Mouse (Mus musculus) CD8-positive naive resting alpha-beta T cell, adult 2 months (primary cell): Measurements from ENCODE around the gene Taok2.
A peak's percentile ranks its signal among the peaks of the same experiment; 100 is the strongest.

ENCODE experiments used
- DNase-seq, 2 experiments: peaks; one replicate each; pipeline ENCODE4 v3.0.0; 2022; ENCODE audit warnings: low read depth in 2 of 2, low spot score in 2 of 2

The Taok2 gene

DNA sequence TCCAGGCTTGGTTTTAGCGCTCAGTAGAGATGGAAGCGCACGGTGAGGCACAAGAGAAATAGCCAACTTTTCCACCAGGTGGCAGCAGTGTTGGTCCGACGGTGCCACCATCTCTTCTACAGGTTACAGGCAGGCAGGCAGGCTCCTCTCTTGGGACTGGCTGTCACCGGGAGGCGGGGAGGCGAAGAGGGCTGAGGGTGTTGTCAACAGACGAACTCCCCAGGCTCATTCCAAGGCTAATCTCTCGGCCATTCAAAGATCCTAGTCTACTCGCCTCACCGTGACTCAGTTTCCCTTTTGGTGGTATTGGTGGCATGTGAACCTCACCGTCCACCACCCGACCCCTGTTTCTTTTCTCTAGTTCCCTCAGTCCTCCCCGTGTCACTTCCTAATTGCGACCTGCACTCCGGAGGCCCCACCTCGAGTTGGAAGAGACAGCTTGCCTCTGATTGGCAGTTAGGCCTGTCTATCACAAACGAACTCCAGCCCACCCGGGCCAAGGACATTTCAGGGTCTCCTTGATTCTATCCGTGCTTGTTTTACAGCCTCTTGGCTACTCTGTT is 52.4 kb downstream of the Taok2 start:
- peak; percentile 73 to 83 for DNase-seq

DNA sequence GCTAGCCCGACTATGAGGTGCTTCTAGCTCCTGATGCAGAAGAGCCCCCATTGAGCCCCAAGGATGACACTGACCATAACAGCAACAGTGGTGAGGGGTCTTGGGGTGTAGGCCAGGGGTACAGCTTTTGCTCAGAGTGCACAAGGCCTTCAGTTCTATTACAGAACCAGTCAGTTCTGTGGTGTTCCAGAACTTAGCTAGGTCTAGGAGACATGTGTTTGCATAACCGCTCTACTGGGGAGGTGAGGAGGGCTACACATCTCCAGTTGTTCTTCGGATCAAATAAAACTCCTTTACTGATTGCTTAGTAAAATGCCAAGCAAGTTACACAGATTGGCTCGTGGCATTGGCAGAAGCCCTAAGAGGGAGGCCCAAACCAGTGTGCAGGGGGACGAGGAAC is 53.0 kb downstream of the Taok2 start, which contains the start of gene 4930451I11Rik:
Gene 4930451I11Rik (minus strand): TSS at position 101 of the 400 bp plus-strand sequence.
- no peak for DNase-seq

DNA sequence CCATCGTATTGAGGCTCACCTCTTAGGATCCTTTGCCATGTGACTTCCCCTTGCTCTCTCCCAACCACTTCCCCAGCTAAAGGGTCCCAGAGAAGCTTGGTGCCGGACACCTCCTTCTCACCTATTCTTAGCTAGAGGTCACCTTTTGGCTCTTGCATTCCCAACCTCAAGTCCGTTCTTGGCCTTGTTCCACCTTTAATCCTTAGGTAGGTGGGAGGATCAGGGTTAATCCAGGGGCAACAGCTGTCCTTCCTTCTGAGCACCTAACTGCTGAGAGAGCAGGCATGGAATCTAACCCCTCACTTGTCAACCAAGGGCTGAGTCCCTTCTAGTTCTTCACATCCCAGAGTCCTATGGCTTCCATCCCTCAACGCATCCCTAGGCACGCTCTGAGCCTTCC is 58.6 kb downstream of the Taok2 start:
- no peak for DNase-seq

DNA sequence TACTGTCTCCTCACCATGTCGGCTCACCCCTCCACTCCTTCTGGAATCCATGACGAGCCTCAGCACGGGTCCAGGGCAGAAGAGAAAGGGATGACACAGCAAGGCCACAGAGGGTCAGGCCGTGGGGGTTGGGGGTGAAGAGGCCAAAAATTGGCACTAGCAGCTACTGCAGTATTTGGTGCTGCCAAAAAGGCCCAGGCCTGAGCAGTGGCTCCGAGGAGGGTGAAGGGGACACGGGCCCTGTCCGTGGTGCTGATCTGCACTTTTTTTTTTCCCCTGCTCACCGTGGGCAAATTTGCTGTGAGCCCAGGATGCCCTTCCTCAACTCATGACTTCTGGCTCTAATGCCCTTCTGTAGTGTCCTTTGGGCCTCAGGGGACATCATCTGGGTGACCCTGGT is 59.1 kb downstream of the Taok2 start:
- DNase-seq: no peak

DNA sequence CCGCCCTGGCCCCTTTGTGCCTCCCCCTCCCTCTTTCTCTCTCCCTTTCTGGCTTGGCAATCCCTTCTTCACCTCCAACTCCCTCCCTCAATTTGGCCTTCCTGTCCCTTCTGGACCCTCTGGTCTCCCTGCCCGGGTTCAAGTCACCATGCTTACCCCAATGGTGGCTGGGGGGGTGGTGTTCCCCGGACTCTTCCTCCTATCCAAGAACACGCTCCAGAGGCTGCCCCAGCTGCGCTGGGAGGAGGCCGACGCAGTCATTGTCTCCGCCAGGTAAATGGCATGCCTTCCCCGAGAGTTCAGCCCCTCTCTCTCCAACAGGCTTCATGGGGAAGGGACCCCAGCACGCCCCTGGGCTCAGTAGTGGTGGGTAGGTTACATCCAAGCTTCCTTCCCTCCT is 60.6 kb downstream of the Taok2 start:
- no peak for DNase-seq

DNA sequence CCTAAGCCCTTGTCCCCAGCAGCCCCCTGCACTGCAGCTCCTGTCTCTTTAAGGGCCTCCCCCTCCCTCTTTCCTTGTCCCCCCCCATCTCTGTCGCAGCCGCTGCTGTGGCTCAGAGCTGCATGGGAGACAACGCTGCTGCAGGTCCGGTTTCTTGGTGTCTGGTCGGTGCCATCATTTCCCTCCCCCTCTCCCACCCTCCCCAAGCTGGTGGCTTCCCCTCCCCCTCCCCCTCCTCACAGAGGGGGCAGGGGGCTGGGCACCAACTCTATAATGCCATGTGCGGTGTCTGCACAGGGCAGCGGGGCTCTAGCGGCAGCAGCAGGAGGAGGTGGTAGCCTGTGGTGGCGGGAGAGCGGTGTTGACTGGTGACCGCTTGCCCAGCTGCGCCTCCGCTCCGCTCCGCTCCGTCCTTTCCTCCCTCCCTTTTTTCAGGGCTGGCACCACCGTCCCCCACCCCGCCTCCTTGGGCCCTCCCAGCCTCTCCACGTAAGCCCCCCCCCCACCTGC is 61.2 kb downstream of the Taok2 start:
- DNase-seq: no peak

DNA sequence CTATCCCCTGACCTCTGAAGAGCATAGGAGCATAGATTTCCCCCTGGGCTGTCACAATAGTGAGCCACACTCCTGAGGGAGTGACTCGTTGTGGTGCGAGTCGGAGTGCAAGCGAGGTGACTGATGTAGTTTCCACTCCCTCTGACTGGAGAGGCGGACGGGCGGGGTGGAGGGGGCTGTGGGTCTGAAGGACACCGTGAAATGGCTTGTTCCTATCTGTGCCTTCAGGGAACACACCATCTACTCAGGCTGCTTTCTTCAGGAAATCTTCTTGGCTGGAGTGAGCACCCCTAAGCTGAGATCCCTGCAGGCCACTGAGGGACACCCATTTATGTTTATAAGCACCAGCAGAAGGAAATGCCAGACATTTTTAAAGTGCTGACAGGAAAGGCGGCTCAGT is 61.8 kb downstream of the Taok2 start:
- DNase-seq: no peak

DNA sequence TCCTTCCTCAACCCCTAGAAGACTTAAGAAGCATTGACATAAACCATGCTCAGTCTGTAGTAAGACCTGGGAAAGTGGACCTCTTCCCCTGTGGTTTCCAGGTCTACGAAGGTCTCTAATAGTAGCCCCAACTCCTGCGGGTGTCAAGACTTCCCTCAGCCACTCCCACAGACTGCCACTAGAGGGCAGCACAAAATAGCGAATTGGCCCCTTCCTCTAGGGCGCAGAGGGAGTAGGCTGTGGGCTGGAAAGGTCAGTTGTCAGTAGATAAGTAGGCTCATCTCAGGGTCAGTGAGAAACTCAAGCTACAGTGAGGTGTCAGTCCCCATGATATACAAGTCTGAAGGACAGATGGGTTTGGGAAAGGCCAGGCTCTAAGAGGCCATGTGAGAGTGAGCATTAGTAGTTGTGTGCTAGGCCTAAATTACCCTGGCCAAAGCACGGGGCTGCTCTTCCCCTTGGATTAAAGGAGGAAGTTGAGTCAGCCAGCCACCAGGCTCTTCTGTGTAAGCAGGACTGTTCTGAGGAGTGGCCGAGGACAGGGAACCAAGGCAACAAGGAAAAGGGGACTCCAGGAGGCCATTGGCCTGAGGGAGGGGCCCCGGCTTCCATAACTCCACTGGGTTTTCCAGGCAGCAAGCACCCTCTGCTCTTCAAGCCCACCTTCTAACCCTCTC is 62.5 kb downstream of the Taok2 start:
- peak; percentile 77 to 79 for DNase-seq

DNA sequence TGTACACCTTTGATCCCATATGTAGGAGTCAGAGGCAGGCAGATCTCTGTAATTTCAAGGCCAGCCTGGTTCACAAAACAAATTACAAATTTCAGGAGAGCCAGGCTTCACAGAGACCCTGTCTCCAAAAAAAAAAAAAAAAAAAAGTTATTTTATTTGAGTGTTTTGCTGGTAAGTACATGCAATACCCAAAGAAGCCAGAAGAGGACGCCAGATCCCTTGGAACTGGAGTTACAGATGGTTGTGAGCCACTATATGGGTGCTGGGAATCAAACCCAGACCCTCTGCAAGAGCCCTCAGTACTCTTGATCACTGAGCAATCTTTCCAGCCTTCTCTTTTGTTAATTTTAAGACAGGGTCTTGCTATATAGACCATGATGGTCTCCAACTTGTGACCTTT is 65.7 kb downstream of the Taok2 start:
- no peak for DNase-seq

DNA sequence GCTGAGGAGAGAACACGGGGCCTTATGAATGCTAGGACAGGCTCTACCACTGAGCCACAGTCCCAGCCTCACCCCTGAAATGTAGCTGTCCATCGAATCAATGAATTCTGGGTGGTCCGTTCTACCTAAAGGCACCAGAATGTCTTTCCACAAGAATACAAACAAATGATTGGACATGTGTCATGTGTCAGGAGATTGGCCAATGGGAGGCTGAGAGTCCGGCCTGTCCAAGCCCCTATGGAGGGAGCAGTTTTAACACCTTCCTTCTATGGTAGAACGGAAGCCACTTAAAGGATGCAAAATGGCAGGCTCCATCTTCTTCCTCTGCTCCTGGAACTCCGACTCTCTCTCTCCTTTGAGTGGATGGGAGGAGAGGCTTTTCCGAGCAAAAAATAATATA is 66.9 kb downstream of the Taok2 start:
- DNase-seq: no peak

DNA sequence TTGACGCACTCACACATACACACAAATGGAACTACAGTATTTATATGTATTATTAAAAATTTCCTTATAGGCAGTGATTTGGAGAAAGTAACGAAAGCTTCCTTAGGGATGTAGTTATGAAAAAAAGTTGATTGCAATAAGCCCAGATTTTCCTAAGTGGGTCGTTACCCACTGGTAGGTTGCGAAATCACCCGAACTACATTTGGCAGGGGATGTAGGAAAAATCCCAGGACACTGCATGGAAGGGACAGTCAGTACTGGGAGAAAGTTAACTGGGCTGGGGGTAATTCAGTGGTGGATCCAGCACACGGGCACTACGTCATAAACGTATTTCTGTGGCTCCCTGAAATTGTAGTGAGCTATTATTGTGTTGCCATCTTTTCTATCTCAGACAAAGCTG is 68.0 kb downstream of the Taok2 start:
- no peak for DNase-seq

DNA sequence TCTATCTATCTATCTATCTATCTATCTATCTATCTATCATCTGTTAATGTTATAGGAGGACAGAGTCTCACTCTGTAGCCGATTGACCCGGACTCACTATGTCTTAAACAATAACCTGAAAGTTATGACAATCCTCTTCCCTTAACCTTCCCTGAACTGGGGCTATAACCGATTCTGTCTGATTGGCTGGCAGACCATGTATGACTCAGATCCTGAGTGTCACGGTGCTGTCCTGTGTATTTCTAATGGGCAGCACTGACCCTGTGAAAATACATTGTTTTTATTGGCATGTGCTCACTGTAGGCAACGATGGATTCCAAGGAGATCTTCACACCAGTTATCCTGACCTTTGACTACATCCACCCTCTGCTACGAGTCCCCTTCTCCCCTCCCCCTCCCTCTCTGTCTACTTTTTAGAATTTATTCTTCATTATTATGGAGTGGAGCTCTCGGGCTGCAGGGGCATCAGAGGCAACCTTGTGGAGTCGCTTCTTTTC is 68.7 kb downstream of the Taok2 start:
- DNase-seq: no peak
